Mouse (Mus musculus): ENCODE results near the gene D130052B06Rik.

D130052B06Rik gene

DNA sequence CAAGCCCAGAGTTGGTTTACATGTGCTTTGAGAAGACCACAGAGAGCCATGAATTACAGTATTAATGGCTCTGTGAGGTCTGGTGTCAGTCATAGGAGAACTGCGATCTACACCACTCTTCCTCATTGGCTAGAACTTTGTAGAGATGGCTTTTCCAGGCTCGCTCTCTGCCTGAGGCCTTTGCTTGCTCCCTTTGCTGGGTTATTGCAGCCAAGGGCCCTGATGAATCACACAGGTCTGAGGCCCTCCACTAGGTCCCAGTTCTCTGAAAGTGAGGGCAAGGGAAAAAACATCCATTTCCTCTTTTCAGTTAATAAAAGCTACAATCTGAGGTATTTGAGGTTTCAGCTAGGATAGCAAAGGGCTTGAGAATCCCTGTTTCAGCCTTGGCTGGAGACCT is 64.5 kb downstream of the D130052B06Rik start:
- DNase-seq (ENCODE audit: low spot score) = no peak

DNA sequence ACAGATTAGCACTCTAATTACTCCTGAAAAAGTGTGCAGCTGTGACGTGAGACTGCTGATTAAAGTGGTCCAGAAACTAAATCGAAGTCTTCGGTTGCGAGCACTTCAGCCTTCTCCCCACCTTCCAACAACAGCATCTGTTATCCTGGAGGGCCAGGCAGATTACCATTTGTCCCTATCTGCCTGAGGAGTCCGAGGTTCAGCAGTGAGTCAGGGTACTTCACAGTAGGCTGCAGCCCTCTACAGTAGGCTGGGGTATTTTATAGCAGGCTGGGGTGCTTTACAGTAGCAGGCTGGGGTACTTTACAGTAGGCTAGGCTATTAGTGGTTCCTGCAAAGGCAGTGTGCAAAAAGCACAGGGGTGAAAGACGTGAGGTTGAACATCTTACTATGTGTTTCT is 69.3 kb downstream of the D130052B06Rik start:
- DNase-seq (ENCODE audit: low spot score) = no peak

DNA sequence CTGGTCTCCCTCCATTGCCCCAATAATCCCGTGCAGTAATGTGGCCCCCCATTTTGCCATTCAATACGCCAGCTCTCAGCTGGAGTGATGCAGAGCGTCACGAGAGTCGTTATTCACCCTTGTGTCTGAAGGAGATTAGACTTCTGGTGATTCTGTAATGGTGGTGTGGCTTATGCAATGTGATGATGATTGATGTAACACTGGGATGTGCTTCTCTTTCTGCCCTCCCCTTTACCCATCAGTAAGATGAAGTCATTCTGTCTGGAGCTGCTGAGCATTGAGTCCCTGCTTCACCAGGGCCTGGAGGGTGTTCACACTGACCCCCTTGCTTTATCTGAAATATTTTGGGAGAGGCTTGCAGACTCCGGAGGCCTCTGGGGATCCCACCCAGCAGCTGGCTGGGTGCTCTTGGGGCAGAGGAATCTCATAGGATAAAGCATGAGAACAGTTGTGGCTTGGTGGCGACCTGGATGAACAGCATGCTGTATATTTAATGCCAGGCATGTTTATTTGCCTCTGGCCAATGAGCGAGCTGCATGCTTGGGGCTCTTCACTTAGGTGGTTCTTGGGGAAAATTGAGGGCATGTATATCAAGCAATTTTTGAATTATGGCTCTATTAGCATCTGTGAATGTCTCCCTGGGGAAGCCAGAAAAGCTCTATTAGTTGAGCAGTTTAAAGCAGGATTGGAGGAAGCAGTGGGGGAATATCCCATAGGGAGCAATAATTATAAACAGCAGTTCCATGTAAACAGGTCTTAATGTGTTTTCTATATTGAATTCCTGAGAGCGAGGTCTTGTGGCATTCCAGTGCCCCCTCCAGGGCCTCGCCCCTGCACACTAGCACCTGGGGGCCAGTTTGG is 71.2 kb downstream of the D130052B06Rik start:
- no peak for DNase-seq (ENCODE audit: low spot score)
